Mouse (Mus musculus) lung, postnatal 0 days (tissue): ENCODE results near the gene Tjap1. TPM values are rescaled to one million over a fixed set of nuclear protein-coding genes. Genes with fewer than 3 reads are reported as not detected.

Experiments
- ATAC-seq: fragments of 200-750 bp; cut with Nextera tagmentation; 2 replicates; pipeline ENCODE4 v1.8.0; 2017; ENCODE audit warnings: moderate library complexity
- DNase-seq: peaks from one replicate; pipeline ENCODE4 v3.0.0-alpha.2; 2016; ENCODE audit warnings: low spot score
- H3K27ac ChIP-seq: fragments of 300-500 bp; sonication (generic); 2 replicates; pipeline ENCODE4 v1.5.1; 2014; ENCODE audit warnings: antibody characterized with exemption, mild to moderate bottlenecking, low read length, mixed read lengths
- H3K27me3 ChIP-seq: fragments of 300-500 bp; sonication (generic); replicated peaks from 2 replicates; pipeline ENCODE4 v1.6.1; 2014; ENCODE audit warnings: low read length, mixed read lengths; ENCODE audit not compliant: insufficient read depth
- H3K36me3 ChIP-seq: fragments of 300-500 bp; sonication (generic); 2 replicates; pipeline ENCODE4 v1.6.1; 2014; ENCODE audit warnings: low read length, mixed read lengths; ENCODE audit not compliant: insufficient read depth
- H3K4me1 ChIP-seq: fragments of 300-500 bp; sonication (generic); 2 replicates; pipeline ENCODE4 v1.6.1; 2014; ENCODE audit warnings: antibody characterized with exemption, low read depth, low read length, mixed read lengths; ENCODE audit not compliant: insufficient read depth
- H3K4me2 ChIP-seq: fragments of 300-500 bp; sonication (generic); replicated peaks from 2 replicates; pipeline ENCODE4 v1.6.1; 2014; ENCODE audit warnings: low read depth, mild to moderate bottlenecking, low read length, moderate library complexity, mixed read lengths
- H3K4me3 ChIP-seq: fragments of 300-500 bp; sonication (generic); 2 replicates; pipeline ENCODE4 v1.5.1; 2014; ENCODE audit warnings: low read depth, low read length
- H3K9ac ChIP-seq: fragments of 300-500 bp; sonication (generic); replicated peaks from 2 replicates; pipeline ENCODE4 v1.6.1; 2014; ENCODE audit warnings: low read depth, mild to moderate bottlenecking
- H3K9me3 ChIP-seq: fragments of 300-500 bp; sonication (generic); 2 replicates; pipeline ENCODE4 v1.6.1; 2016; ENCODE audit warnings: low read length, mixed read lengths
- CTCF ChIP-seq: IDR thresholded peaks from 2 replicates; pipeline ENCODE4 v1.5.1; 2016; ENCODE audit warnings: antibody characterized with exemption, mild to moderate bottlenecking
- EP300 ChIP-seq: IDR thresholded peaks from 2 replicates; pipeline ENCODE4 v1.6.1; 2016; ENCODE audit warnings: antibody characterized with exemption, mild to moderate bottlenecking, control low read depth
- WGBS: fragments of 180-500 bp; shearing (Covaris S2); extraction: QIAGEN DNeasy Blood & Tissue Kit; methylation state at CpG from one replicate; pipeline ENCODE4 v1.1.7; 2014; 5-methylcytosine and 5-hydroxymethylcytosine counted together
- polyA plus RNA-seq: library from polyadenylated mRNA; unstranded; fragments of >200 nt; fragmentation: Nextera tagmentation; extraction: Ambion mirVana; gene quantifications from 2 replicates; pipeline ENCODE4 v1.2.1, GENCODE M21; 2015

Gene Tjap1
- polyA plus RNA-seq, 1 experiment from 2014 or later: 21.0 TPM

GRCm38 (mm10) chr17:46252571-46253451, 30.0 kb downstream of the Tjap1 start:
- Histone ChIP-seq H3K4me3 (no peak overlapping the region), H3K9me3 (no peaks in the 10 kb centered on the region), H3K36me3 (peaks cover 21% of the 10 kb centered on the region; the same call in 1 of the 2 replicates), H3K9ac (no peak overlapping the region), H3K4me1 (peaks cover 11% of the 10 kb centered on the region), H3K27me3 (peaks cover 9% of the 10 kb centered on the region; the same call in 1 of the 2 replicates), H3K4me2 (peak overlapping the region; percentile 97), H3K27ac (no peak overlapping the region)
- no peak for ATAC-seq
- DNase-seq: peak; percentile 68
- WGBS: 49% methylated on average over 14 of the region's 14 CpGs
- TF ChIP-seq EP300 (peak; percentile 34), CTCF (peak; percentile 68)

DNA sequence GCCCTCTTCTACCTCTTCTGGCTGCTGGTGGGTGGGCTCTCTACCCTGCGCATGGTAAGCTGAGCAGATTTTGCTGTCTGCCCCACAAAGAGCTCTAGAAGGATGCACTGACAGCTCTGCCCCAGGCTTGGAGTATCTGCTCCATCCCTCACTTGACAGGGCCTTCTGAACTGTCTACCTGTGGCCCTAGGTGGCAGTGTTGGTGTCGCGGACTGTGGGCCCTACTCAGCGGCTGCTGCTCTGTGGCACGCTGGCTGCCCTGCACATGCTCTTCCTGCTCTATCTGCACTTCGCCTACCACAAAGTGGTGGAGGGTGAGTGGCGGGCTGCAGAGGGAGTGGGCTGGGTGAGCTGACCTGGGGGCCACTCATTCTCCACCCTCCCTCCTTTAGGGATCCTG, 31.7 kb downstream of the Tjap1 start:
- TF ChIP-seq CTCF: peak; percentile 33
- no peak for TF ChIP-seq EP300
- Histone ChIP-seq H3K9ac (no peak overlapping the region), H3K9me3 (no peaks in the 10 kb centered on the region), H3K4me3 (no peak overlapping the region), H3K27me3 (peaks cover 9% of the 10 kb centered on the region; the same call in 1 of the 2 replicates), H3K27ac (no peak overlapping the region), H3K4me2 (no peak overlapping the region), H3K36me3 (peaks cover 21% of the 10 kb centered on the region; the same call in 1 of the 2 replicates), H3K4me1 (peaks cover 16% of the 10 kb centered on the region)
- 65% methylated on average over 7 of the region's 7 CpGs for WGBS
- ATAC-seq: no peak
- no peak for DNase-seq

DNA sequence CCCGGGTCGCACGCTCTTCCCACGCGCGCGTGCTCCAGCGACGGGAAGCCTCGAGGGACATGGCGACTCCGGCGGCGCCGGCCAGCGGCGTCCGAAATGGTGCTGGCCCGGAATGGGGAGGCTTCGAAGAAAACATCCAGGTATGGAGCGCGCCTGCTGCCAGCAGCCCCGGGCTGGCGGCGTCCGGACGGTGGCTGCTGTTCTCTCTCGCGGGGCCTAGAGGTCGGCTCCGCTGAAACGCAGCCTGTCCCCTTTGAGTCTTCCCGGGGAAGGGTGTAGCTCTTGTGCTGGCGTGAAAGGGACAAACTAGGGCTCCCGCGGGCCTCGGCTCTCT, 34.7 kb downstream of the Tjap1 start:
- Histone ChIP-seq H3K4me3 (peak overlapping the region; percentile 89), H3K36me3 (peaks cover 29% of the 10 kb centered on the region; the same call in 1 of the 2 replicates)

GRCm38 (mm10) chr17:46247512-46248188, 35.2 kb downstream of the Tjap1 start, which contains the start of the genes Polr1c and Yipf3:
Gene Polr1c, minus strand, starts transcription at chr17:46248054.
Gene Yipf3, plus strand, starts transcription at chr17:46248080.
- H3K9ac ChIP-seq: peak within 1 kb of the TSS; percentile 99
- H3K27ac ChIP-seq: peak within 1 kb of the TSS; percentile 91
- peaks cover 15% of the 10 kb centered on the region for H3K4me1 ChIP-seq
- H3K27me3 ChIP-seq: no peaks in the 10 kb centered on the region
- no peaks in the 10 kb centered on the region for H3K9me3 ChIP-seq
- H3K4me2 ChIP-seq: peak within 1 kb of the TSS; percentile 74
- H3K4me3 ChIP-seq: peak within 1 kb of the TSS; percentile 89
- DNase-seq (peak; percentile 98), ATAC-seq (peak; percentile 89)
- under 1% methylated on average over 49 of the region's 53 CpGs for WGBS
- TF ChIP-seq EP300: no peak
- TF ChIP-seq CTCF: no peak
- peaks cover 29% of the 10 kb centered on the region; the same call in 1 of the 2 replicates for H3K36me3 ChIP-seq

More for the DNA sequence above, 34.7 kb downstream of the Tjap1 start:
- under 1% methylated on average over 37 of the region's 37 CpGs for WGBS
- Histone ChIP-seq H3K27me3 (no peaks in the 10 kb centered on the region), H3K9me3 (no peaks in the 10 kb centered on the region), H3K4me2 (peak overlapping the region; percentile 74), H3K27ac (peak overlapping the region; percentile 91), H3K9ac (peak overlapping the region; percentile 99), H3K4me1 (peaks cover 15% of the 10 kb centered on the region)
- no peak for DNase-seq
- ATAC-seq: peak; percentile 39; the same call in 1 of the 2 replicates
- TF ChIP-seq CTCF: no peak
- no peak for TF ChIP-seq EP300

GRCm38 (mm10) chr17:46244579-46244978, 38.2 kb downstream of the Tjap1 start:
- Histone ChIP-seq H3K9ac (no peak overlapping the region), H3K27ac (peak overlapping the region; percentile 78), H3K36me3 (peaks cover 11% of the 10 kb centered on the region; the same call in 1 of the 2 replicates), H3K27me3 (no peaks in the 10 kb centered on the region), H3K9me3 (no peaks in the 10 kb centered on the region), H3K4me3 (no peak overlapping the region), H3K4me1 (peaks cover 15% of the 10 kb centered on the region), H3K4me2 (no peak overlapping the region)
- peak; percentile 86 for DNase-seq
- no peak for TF ChIP-seq EP300
- no peak for TF ChIP-seq CTCF
- WGBS: 39% methylated on average over 10 of the region's 10 CpGs
- peak; percentile 13 for ATAC-seq

- H3K36me3 ChIP-seq: peaks cover 15% of the 10 kb centered on the region; the same call in 1 of the 2 replicates
- H3K4me2 ChIP-seq: no peak overlapping the region
- H3K27ac ChIP-seq: peak overlapping the region; percentile 78
- no peaks in the 10 kb centered on the region for H3K27me3 ChIP-seq
- H3K4me3 ChIP-seq: no peak overlapping the region
- DNase-seq: no peak
- peaks cover 9% of the 10 kb centered on the region for H3K4me1 ChIP-seq
- no peak for ATAC-seq
- no peak for TF ChIP-seq CTCF
- TF ChIP-seq EP300: no peak
- 53% methylated on average over 2 of the region's 2 CpGs for WGBS
- H3K9ac ChIP-seq: no peak overlapping the region
- no peaks in the 10 kb centered on the region for H3K9me3 ChIP-seq
Observed at GRCm38 (mm10) chr17:46243624-46244023, 39.2 kb downstream of the Tjap1 start.
